Mouse (Mus musculus): ENCODE results near the gene Map3k3.
A peak's percentile ranks its signal among the peaks of the same experiment; 100 is the strongest.

The Map3k3 gene

DNA sequence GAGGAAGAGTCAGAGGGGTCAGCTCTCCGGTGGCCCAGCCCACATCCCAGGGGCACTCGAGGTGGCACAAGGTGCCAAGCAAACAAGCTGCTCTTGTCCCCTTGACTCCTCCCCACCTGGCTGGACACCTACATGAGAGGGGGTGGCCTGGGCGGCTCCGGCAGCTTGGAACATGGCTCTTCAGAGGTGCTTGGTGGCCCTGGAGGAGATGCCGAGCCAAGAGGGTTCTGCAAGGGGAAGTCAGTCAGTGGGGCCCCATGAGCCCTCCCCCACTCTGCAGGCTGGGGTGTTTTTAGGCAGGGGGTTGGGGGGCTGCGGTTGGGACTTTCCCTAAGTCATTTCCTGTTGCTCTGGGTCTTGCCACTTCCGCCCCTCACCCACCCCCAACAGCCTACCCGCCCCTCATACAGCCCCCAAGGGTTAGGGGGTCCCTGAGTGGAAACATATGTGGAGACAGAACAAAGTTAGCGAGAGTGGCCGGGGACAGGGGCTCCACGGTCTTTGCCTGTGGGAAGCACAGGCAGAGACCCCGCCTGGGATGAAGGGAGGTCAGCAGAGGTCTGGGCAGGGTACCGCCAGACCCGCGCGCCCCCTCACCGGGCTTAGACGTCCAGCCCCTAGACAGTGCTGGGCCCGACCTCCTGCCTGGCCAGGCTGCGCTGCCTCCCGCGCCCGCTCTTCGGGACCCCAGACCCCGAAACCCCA, 75.0 kb downstream of the Map3k3 start:
- peak; percentile 21 for DNase-seq (ENCODE audit: low spot score)

DNA sequence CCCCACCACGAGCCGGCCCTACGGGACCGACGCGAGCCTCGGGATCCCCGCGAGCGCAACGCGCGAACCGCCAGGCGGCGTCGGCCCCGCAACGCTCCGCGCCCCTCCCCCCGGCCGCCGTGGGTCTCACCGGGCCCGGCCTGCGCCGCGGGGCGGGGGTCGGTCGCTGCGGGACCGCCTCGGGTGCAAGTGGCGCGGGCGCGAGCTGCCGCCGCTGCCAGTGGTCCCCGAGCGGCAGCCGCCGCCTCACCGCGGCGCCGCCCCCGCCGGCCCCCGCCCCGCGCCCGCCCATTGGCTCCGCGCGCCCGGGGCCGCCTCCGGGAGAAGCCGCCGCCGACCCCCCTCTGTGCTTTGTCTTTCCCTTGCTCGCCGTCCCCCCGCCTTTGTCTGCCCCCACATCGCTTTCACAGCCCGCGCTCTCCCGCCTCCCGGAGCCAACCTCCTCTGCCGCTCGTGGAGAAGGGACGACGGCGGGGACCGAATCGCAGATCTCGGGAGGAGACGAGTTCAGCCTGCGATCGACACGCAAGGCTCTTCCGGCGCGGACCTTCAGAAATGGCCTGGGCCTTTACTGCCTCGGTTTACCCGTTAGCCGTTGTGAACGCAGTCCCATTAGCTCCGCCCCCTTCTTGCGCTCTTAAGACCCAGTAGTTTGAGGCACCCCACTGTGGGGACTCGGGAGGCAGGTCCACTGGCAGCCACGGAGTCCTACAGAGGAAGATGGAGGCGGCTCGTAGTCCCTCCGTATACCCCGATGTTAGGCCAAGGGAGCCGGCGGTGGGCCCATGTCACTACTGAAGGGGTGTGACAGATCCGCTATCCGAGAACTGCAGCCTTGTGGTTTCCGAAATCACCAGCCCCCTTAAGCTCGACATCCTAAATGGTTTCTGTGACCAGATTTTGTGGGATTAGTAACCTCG, 75.8 kb downstream of the Map3k3 start:
- peak; percentile 58 for DNase-seq (ENCODE audit: low spot score)

GRCm38 (mm10) chr11:106160841-106161721, 76.7 kb downstream of the Map3k3 start, which contains the start of the genes Gm10840 and Limd2:
Gene Gm10840 (plus strand): TSS chr11:106160850.
Gene Limd2 (minus strand): TSS chr11:106160860.
- no peak for DNase-seq (ENCODE audit: low spot score)

DNA sequence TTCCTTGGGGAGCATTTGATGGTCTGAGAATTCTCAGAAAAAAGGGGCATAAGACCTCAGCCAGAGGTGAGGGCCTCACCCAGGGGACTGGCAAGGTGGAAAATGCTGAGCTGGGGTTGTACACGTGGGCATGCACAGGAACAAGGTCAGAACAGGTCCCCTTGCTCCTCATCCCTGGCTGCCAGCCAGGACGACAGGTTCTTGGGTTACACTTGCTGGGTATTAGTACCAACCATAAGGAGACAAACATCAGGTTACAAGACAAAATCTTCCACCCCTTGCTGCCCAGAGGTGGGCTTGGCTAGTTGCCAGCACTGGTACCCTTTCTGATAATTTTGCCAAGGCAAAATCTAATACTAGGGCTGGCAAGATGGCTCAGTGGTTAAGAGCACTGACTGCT, 77.8 kb downstream of the Map3k3 start:
- no peak for DNase-seq (ENCODE audit: low spot score)

DNA sequence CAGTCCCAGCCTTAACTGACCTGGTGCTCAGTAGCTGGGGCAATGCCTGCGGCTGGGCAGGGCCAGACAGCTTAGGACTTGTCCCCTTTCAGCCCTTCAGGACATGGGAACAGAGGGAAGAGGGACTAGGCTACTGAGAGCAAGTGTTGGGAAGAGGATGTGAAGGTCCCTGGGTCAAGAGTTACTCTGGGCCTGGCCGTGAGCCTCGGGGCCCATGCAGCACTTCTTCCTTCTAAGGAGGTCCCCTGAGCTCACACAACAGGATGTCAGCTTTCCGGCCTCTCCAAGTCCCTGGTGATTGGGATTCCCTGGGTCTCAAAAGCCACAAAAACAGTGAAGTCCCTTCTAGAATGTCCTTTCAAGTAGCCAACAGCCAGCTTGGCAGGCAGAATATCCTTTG, 79.1 kb downstream of the Map3k3 start:
- no peak for DNase-seq (ENCODE audit: low spot score)

DNA sequence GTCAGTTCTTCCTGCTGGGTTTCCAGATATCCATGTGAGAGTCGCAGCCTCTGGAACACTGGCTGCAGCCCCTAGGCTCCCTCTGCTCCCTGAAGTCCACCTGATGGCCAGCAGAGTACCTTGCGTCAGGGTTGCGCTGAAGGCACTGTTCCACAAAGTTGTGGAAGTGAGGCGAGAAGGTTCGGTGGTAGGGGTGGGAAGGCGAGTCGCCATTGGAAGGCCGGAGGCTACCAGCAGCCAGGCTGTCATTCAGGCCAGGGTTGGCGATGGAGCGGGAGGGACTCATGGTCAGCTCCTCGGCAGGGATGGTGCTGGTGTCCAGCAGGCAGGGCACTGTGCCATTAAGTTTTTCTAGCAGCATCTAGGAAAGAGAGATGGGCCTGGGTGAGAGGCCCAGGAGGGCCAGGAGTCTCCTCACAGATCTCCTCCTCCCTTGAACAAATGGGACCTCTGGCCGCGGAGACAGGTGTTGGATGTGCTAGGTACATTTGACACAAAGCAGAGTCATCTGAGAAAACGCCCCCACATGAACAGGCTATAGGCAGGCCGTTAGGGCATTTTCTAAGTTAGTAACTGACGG, 80.3 kb downstream of the Map3k3 start:
- no peak for DNase-seq (ENCODE audit: low spot score)

DNA sequence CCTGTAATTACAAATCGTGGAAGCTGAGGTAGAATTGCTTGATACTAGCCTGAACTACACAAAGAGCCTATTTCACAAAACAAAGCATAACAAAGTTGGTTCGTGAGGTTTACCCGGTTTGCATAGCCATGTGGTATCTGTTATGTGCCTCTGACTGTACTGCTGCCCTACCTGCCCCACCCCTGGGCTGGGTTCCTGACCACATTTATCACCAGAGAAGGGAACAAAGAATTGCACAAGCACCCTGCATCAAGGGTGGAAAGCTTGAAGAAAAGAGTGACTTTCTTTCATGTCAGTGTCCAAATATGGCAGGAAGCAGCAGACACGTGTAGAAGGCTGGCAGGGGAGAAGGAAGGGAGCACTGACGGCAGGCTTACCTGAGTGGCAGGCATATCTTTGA, 83.0 kb downstream of the Map3k3 start:
- DNase-seq (ENCODE audit: low spot score), result no peak

- no peak for DNase-seq (ENCODE audit: low spot score)
Measured at GRCm38 (mm10) chr11:106170807-106171206, 86.4 kb downstream of the Map3k3 start.

DNA sequence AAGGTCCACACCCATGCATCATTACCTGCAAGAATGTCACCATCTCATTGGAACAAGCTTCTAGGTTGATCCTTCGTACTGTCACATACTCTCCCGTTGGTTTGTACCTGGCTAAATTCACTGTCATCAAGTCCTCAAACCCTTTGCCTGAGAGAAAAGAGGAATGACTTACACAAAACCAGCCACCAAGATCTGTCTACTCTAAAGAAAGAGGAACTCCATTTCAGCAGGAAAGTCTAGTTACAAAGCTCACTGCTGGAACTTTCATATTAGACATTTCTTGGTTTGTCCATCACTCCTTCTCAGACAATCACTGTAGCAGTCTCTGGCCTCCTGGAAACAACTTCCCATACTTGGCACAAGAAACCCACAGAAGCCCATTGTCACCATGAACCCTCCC, 88.8 kb downstream of the Map3k3 start:
- DNase-seq (ENCODE audit: low spot score), result no peak

DNA sequence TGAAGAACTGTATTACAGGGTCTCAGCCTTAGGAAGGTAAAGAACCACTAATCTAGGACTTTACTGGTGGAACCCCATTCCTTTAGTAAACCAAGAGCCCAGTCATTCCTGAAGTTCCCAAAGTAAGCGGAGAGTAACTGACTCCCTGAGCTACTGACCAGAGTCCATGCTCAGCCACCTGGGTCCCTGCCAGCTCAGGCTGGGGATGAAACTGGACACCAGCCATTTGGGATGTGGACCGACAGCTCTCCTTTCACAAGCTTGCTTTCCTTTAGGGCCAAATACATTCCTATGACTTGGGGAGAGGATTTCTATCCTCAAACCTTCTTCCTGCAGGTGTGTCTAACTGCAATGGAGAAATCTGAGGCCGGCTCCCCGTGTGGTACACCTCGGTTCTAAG, 90.0 kb downstream of the Map3k3 start:
- DNase-seq (ENCODE audit: low spot score), result no peak

GRCm38 (mm10) chr11:106175081-106175480, 90.7 kb downstream of the Map3k3 start:
- no peak for DNase-seq (ENCODE audit: low spot score)

- no peak for DNase-seq (ENCODE audit: low spot score)
Measured at GRCm38 (mm10) chr11:106176372-106176771, 92.0 kb downstream of the Map3k3 start.

DNA sequence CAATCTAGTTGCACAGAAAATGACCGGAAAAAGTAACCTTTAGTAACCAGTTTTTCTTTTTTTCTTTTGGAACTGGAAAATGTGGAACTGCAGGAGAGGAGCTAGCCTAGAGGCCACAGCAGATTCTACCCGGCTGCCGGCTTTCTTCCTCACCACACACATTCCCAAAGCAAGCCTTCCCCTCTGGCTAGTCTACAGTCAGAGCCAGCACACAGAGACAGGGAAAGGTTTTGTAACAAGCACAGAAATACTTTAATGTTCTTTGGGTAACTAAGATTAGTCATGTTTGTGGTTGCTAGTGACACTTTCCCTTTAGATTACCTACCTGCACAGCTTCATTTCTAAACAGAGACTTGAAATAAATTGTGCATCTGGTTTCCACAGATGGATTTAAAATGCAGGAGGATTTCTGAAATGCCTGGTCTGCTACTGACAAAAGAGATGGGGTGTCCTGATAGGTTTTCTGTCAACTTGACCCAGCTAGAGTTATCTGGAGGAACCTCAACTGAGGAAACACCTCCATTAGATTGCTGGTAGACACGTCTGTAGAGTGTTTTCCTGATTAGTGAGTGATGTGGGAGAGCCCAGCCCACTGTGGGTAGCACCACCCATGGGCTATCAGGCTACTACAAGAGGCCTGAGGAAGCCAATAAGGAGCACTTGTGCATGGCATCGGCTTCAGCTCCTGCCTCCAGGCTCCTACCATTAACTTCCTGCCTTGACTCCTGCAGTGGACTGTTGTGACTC, 93.8 kb downstream of the Map3k3 start:
- DNase-seq (ENCODE audit: low spot score), result no peak

DNA sequence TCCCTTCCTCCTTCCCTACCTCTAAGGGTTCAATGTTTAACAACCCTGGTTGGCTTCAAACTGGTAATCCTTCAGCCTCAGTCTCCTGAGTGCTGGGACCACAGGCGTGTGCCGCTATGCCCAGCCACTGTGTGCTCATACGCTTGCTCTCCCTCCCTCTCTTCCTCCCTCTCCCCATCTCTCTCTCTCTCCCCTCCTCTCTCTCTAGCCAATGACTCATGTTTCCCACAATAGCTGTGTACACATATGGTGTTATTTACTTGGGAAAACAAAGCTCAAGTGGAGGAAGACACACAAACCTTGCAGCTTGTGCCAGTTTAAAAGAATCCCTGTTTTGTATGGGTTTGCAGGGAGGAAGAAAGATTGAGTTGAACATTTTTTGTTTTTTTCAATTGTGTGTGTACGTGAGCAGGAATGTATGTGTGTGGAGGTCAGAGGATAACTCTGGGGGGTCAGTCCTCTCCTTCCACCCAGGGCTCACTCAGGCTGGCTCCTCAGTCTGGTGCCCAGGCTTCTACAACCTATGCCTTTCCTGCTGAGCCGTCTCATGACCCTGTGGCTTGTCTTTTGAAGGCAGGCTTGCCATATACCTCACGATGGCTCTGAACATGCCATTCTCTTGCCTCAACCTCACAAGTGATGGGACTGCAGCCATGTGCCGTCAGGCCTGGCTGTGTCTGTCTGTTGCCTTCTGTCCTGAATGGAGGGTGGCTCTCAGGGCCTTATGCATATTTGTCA, 95.5 kb downstream of the Map3k3 start:
- DNase-seq (ENCODE audit: low spot score), result no peak

DNA sequence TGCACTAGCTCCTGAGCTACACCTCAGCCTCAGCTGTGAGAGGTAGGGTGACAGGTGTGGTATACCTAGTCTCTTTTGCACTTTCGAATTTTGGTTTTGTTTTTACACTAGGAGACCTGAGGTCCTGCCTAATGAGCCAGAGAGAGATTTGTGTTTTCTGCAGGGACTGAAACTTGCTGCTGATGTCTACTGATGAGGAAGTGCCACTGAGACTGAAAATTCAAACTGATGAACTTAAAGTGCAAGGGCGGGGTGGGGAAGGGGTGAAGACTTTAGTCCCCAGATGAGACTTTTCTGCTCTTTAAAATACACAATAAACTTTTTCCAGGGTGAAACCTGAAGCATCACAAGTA, 96.0 kb downstream of the Map3k3 start:
- no peak for DNase-seq (ENCODE audit: low spot score)

- no peak for DNase-seq (ENCODE audit: low spot score)
Measured at GRCm38 (mm10) chr11:106187326-106187725, 102.9 kb downstream of the Map3k3 start.

DNA sequence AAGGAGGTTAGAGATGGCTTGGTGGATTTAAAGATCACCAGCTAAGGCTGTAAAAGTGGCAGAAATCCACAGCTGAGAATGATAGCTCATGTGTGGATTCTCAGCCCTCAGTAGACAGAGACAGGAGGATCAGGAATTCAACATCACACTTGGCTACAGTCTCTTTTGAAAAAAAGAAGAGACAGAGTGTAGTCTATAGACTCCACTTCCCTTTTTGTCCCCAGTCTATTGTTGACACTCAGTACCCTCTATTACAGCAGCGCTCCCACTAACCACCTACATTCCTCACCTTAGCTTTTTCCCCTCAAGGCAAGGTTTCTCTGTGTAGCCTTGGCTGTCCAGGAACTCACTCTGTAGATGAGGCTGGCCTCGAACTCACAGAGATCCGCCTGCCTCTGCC, 107.3 kb downstream of the Map3k3 start:
- DNase-seq (ENCODE audit: low spot score), result no peak

DNA sequence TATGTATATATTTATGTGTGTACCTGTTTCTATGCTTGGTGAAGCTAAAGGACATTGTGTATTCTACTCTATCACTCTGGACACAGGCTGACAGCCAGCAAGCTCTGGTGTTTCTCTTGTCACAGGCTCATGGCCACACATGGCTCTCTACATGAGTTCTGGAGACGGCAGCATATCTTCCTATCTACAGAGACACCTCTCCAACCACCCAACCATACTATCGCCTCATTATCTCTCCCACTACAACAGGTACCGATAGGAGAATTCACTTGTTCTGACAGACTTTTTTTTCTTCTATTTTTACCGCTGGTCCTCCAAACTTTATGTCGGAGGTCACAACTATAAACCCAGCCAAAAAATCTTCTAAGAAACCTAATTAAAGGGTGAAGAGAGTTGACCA, 107.8 kb downstream of the Map3k3 start:
- no peak for DNase-seq (ENCODE audit: low spot score)

DNA sequence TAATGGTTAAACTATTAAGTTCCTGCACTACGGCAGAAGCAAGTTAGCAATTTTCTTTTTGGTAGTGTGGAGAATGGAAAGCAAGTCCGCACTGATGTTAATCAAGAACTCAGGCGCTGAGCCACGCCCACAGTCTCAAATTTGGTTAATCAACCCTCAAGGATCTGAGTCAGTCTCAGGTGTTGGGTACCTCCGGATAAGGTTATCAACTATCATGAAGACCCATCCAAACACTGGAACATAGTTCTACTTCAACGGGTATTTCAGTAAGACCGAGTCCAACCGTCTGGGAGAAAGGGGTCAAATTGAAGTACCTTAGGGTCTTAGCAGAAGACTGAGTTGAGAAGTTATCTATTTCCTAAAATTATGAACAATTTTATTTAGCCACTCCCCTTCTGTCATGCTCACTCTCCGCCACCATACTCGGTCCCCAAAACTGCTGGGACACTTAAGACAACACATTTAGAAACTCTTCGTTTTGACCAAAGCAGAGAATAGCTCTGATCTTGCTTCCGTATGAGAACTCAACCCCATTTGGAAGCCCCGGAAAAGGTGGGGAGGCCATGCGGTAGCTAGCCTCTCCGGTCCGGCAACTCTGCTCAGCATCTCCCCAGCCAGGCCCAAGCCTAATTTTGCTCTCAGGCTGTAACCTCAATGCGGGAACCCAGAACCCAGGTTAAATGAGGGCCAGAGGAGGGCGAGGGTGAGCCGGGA, 108.4 kb downstream of the Map3k3 start:
- no peak for DNase-seq (ENCODE audit: low spot score)
